Mouse (Mus musculus) retina, postnatal 1 day (tissue): ENCODE measurements around the gene Ficd.

Experiments
- DNase-seq: peaks from one replicate; pipeline ENCODE4 v3.0.0-alpha.2; 2012

Gene Ficd

DNA sequence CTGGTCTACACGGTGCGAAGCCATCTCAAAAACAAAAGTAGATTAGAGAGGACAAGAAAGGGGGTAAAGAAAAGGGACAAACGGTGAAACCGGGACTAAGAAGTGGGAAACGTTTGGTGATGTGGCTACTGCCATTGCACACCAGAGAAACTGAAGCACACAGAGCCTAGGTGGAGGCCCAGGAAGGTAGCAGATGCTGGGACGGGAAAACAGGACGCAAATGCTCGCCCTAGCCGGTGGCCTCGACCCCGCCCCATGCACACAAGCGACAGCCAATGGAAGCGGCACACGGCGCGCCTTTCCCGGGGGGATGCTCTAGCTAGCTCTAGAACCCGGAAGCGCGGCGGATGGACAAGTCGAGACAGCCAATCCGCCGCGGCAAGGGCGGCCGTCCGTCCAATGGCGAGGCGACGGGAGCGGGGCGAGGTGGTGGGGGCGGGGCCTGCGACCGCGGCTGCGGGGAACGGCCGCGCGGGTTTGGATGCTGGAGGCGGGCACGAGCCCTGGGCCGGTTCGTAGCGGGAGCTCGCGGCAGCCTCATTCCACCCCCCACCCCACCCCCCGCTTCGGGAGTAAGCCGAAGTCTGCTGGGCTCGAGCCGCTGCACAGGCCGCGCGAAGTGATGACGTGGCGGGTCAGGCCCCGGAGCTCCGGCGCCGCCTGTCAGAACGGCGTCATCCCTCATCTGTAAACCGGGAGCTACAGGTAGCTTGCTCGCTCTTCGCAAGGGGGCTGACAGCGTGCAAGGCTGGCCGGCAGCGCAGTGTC, at the start of gene Ficd:
Gene Ficd, plus strand, starts transcription at position 459 of the 768 bp plus-strand sequence.
- peak; percentile 99 for DNase-seq

DNA sequence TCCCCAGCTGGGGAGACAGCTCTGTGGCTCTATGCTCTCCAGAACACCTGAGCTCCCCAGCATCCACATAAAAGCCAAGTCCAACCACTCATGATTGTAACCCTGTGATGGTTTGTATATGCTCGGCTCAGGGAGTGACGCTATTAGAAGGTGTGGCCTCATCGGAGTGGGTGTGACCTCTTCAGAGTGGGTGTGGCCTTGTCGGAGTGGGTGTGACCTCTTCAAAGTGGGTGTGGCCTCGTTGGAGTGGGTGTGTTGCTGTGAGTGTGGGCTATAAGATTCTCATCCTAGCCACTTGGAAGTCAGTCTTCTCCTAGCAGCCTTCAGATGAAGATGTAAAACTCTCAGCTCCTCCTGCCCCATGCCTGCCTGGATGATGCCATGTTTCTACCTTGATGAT, 48.1 kb upstream of the Ficd start:
- no peak for DNase-seq

DNA sequence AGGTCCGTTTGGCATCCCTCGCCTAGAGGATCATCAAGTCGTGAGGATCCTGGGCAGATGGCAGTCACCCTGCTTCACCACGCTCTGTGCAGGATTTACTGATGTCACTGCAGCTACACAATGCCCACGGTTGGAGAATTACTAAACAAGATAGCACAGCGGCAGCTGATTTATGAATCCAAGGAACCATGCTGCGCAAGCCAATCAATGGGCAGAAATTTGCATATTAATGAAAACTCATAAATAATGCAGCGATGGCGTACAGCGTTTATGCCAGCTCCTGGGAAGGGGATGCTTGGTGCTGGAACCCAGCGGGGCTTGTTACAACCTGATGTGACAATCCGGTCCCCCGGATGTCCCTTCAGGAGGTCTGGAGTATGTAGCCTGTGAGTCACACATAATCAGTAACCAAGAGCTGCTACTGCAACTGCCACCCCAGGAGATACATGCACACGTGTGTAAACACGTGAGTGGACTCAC, 45.5 kb upstream of the Ficd start:
- DNase-seq, result peak; percentile 36

DNA sequence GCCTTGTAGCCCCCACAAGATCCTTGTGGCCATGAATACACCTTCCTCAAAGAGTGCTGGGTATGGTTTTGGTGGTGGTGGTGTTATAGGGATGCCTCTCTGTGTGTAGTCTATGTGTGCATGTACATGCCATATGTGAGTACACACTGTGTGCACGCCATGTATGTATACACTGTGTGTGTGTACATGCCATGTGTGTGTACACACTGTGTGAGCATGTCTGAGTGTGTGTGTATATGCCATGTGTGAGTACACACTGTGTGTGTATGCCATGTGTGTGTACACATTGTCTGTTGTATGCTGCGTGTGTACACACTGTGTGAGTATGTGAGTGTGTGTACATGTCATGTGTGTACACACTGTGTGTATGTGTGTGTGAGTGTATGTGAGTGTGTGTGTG, 44.7 kb upstream of the Ficd start:
- no peak for DNase-seq

DNA sequence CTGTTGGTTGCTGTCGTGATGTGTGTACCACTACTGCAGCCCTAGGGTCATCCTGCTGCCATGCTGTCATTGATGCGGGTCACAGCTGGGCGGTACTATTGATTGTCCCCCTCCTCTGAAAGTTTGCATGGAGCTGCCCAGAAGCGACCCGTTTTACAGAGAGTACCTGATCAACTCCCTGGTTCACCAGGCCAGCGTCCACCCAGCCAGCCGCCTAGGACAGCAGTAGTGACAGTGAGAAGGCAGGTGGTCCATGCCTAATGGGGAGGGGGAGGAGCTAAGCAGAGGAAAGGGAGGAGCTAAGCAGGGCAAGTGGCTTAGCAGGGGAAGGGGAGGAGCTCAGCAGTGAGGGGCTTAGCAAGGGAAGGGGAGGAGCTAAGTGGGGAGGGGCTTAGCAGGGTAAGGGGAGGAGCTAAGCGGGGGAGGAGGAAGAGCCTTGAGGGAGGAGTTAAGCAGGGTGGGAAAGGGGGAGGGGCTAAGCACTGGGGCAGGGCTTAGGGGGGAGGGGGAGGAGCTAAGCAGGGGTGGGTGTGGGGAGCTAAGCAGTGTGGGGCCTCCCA, 42.3 kb upstream of the Ficd start:
- DNase-seq, result peak; percentile 29

DNA sequence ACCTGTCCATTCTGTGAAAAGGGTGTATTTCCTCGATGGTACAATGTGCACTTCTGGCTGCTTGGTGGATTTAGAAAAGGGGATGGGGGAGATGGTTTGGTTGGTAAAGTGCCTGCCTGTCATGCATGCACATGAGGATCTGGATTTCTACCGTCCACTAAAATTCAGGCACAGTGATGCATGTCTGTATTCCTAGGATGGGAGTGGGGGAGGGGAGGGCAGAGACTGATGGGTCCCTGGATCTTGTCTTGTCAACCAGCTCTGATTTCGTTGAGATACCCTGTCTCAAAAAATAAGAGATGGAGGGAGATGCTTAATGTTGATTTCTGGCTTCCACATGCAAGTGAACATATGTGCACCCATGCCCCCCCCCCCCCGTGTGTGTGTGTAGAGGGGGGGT, 41.6 kb upstream of the Ficd start:
- no peak for DNase-seq

DNA sequence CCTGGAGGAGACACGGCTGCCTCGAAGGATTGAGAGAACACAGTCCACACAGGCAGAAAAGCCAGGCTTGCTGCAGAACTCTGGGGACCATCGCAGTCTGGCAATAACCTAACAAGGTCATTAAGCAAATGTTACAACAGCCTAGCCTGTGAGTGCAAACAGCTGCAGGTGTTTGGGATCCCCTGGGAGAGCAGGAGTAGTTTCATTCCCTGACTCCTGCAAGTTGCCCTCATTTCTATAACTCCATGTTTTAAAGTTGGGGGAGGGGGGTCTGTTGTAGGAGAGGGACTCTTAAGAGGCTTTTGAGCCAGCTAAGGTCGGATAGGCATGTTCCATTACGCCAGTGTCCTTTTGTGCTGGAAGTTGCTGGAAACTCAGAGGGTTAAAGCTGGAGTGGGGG, 41.2 kb upstream of the Ficd start:
- DNase-seq, result peak; percentile 45

DNA sequence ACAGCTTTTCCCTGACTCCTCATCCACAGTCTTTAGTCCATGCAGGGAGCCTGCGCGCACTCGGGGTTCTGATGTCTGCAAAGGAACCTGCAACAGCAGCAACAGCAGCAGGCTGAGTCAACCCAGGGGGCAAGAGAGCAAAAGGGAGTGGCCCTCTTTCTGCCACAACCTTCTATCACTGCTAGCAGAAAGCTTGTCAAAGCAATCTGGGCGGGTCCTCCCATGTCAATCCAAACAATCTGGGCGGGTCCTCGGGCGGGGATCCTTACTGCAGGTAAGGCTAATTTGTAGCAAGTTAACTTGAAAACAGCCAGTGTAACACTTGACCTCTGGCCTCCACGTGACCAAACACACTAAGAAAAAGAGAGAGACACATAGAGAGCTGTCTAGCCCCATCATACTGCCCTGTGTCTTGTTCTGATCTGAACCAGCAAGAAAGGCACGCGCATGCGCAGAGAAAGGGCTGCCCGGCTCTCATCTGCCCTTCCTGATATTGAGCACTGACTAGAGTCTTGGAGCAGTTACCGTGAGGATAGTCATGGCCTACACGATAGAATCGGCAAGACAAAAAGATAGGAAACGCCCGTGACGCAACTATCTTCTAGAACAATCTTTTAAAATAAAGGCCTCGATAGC, 35.1 kb upstream of the Ficd start:
- DNase-seq, result no peak

DNA sequence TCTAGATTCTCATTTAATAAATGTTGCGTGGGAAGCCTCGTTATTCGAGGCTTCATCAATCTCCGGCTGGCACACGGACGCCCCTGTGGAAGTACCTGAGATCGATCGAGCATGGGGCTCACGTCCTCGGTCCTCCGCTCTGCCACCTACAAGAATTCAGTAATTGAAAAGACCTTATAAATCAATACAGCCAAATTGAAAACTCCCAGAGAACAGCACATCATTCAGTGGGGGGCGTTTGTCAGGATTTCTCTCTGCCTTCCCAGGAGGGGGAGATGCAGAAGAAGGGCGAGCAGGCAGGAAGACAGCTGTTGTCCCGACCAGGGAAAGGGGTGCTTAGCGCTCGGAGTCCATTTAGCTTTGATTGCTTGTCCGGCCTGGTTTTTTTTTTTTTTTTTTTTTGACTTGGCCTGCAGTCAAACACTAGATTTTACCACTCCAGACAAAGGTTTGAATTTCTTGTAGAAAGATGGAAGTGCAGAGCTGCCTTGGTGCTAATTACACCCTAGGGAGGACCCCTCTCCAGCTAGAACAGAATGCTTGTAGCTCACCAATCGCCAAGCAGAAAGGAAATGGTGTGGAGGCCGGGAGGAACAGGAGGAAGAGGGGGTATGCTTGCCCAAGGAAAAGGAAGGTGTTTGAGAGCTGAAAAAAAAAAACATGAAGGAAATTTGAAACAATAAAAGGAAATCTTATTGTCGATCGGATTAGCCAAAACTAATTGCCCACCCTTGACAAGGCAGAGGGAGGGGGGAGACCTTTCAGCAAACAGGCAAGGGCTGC, 31.6 kb upstream of the Ficd start:
- no peak for DNase-seq

DNA sequence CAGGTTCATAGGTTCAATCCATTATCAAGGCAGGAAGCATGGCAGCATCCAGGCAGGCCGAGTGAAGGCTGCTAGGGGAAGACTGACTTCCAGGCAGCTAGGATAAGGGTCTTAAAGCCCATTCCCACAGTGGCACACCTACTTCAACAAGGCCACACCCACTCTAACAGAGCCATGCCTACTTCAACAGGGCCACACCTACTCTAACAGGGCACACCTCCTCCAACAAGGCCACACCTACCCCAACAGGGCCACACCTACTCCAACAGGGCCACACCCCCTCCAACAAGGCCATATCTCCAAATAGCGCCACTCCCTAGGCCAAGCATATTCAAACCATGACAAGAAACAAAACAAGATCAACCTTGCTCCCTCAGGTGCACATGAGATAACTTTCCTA, 22.7 kb upstream of the Ficd start:
- no peak for DNase-seq

DNA sequence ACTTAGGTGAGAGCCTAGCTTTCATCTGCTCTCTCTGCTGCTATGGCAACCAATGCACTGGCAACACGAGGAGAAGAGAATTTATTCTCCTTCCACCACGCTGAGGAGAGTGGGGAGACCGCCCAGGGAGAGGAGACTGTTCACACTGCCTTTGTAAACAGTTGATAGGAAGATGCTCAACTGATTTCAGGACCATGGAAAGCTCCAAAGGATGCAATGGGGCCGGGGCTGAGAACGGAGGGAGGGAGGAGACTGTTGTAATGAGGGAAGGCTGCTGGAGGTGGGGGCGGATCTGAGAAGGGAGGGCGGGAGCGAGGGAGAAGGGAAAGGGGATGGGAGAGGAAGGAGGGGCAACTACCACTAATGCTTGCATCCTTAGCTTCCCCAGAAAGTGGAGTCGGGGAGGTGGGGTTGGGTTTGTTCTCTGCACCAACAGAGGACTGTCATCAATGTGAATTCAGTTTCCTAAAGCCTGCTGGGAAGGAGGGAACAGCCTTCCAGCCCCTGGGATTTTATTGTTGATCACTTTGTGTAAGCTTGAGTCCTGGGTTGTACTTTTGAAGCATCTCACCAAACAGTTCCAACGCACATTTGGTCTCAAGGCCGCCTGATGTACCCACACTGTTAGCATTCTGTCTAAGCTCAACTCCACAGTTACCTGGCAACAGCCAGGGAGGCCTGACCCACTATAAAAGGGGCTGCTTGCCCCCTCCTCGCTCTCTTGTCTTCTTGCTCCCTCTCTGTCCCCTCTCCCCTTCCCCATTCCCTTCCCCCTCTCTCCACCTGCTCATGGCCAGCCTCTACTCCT, 18.8 kb upstream of the Ficd start:
- peak; percentile 91 for DNase-seq

DNA sequence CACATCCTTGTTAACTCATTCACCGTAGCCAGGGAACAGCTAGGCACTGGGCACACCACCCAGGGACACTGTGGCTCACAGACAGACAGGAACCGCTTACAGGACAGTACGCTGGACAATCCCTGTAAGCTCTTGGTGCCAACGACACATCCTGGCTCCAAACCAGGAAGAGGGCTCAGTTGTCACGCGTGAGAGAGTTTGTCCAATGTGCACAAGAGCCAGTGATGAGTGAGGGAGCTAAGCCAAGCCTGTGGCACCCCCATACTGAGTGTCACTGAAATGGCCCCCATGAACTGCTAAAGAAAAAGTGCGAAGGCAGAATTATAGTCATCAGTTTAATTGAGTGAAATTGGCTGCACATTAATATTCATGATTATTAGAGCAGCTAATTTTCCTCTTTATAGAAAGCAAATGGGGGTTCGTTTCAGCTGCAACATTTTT, 16.4 kb upstream of the Ficd start:
- DNase-seq, result peak; percentile 59

DNA sequence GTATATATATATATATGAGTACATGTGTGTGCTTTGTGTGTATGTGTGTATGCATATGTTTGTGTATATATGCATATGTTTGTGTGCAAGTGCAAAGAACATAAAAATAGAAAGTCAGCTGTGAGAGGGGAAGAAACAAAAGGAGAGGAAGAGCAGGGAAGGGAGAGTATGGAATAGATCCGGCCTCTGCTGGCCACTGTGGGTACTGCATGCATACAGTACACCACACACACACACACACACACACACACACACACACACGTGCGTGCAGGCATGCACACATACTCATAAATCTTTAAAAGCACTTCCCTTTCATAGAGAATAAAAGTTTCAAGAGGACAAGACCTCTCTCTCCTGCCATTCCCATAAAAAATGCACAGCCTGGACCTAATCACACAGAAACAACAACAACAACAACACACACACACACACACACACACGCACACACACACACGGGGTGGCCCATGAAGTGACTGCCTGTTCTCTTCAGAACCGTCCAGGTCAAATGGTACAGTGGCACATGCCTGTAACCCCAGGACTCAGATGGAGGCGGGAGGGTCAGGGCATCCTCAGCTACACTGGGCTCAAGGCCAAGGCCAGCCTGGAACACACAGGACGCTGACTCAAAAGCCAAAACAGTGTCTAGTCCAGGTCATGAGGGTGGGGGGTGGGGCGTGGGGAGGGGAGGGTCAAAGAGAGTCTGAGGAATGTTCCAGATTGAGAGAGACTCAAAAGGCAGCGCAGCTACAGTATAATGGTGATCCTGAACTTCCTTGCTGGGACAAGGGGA, 13.2 kb upstream of the Ficd start:
- no peak for DNase-seq

DNA sequence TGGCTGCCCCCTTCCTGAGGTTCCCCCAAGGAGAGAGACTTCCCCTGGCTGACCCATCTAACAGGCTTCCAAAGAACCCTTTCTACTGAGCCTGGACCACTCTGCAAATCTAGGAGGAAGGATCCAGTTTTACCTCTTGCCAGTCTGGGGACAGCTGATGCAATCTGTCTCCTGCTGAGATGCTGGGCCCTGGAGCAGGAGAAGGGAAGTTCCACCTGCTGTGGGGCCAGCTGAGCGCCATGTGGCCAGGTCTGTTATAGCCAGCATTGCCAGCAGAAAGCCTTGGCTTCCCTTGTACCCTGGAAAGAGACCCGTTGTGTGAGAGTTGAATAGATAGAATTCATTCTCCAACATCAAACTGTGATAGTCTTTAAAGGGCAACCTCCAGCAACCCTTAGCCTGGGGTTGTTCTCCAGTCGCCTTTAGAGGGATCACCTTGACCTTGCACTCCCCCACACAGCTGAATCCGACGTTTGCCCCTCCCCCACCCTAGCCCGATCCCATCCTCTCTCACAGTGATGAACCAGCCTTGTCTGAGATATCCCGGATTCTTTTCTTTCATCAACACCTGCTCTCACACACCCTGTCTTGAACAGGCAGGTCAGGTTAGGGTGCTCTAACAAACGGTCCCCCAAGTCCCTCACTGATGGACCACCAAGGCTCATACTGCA, 11.9 kb upstream of the Ficd start:
- DNase-seq, result no peak

DNA sequence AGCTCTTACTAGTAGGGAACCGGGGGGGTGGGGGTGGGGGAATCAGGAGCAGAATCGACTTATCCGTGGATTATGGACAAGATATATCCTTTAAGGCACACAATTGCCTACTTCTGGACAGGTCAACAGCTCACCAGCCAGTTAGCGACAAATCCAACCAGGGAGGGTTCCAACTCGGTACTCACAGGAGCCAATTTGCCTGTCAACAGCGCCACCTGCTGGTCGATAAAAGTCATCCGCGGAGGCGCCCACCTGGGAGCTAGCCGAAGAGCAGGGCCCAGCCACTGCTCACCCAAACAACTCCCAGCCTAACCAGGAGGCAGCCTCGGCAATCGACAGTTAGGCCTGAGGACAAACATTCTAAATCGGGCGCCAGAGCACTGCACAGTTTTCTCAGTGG, 11.2 kb upstream of the Ficd start, which contains the start of gene 1700069L16Rik:
Gene 1700069L16Rik, minus strand, starts transcription at position 327 of the 400 bp plus-strand sequence.
- DNase-seq, result peak; percentile 87

DNA sequence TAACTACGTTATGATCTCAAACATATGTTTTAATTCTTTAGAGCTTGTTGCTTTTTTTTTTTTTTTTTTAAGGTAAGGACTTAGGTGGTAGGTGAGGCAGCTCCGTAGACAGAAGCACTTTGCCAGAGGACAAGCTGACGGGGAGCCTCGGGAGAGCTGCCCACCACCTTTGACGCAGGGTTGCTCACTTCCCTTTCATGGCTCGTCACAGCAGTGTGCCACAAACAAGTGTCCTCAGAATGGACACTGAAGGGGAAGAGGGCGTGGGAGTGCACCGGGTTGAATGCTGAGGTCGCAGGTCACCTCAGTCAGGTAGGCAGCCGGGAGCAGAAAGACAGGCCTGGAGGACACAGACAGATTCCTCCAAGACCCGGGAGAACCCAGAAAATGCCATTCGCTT, 10.2 kb upstream of the Ficd start:
- DNase-seq, result no peak

DNA sequence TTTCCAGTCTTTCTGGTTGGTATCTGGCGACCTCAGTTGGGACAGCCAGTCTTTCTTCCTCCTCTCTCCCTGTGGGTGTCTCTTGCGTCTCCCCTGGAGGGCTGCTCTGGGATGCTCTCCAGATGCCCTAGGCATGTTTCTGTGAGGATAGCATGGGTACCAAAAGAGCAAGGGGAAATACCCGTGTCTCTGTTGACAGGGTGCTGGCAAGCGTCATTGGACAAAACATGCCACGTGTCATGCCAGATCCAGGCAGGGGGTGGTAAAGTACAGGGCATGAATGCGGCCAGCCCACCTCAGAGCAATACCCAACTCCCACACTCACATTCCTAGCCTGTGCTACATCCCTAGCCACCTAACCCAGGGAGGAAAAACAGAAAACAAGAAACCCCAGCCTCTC, 9.0 kb upstream of the Ficd start:
- DNase-seq, result no peak

DNA sequence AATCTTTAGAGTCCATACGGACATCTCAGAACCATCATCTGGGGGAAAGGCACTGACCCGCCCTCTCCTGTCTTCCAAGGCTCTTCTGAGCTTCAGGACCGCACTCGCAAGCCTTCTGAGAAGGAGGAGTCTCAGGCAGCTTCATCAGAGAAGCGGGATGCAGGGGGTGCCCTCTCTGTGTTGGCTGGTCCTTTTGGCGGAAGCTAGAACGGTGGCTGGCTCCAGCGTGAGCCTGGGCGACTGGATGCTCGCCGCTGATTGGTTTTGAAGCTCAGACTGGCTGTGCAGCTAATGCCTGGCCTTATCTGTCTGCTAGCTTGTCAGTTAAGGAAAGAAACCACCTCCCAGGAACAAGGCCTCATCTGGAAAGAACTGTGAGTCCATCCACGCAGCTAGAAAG, 8.4 kb upstream of the Ficd start:
- no peak for DNase-seq

DNA sequence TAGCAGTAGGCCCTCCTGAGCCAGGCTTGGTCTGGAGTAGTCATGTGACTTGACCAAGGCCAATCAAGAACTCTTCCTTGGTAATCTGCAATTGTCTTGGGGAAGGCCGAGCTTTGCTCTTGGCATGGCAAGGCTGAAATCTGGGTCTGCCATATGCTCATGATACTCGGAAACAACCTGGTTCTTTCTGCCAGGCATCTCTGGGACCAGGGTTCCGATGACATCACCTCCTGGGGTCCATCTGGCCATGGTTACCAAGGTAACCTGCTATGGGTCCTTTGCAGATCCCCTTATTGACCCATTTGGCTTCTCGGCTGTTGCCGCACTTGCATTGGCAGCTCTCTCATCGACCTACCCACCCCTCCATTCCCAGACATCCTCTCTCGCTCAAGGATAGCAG, 7.6 kb upstream of the Ficd start:
- no peak for DNase-seq

DNA sequence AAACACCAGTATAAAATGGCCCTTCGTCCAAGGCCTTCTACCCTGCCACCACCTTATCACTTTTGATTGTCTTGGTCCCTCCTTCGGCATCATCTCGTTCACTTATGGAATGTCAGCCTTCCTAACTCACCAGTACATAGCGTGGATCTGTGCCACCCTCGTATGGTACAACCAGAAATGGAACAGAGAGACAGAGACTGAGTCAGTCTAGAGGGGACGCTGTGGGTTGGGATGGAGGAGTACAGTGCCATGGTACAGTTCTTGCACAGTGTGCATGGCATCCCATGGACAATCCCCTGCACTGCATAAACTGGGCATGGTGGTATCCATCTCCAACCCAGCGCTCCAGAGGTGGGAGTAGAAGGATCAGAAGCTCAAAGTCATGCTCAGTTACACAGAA, 6.9 kb upstream of the Ficd start:
- DNase-seq, result no peak

DNA sequence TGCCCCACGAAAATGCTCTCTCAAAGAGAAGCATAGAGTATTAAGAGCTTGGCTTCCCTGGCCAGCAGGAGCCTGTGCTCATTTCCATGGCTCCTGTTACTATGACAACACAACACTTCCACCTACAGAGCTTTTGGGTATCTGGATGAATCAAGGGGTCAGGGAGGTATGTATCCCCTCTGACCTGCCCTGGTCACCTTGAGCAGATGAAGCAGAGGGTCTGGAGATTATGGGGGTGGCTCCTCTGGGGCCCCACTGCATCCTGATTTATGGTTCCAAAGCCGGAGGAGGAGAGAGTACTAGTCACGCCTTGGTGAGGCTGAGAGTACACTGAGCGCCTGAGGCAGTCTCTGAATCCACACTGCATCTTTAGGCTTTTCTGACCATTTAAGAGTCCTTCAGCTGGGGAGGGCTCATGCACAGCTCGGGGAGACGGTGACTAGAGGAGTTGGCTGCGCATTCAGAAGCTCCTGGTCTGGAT, 4.9 kb upstream of the Ficd start:
- peak; percentile 64 for DNase-seq
